14 mouse cellular contexts compared by ENCODE assay signal in the genomic region with DNA sequence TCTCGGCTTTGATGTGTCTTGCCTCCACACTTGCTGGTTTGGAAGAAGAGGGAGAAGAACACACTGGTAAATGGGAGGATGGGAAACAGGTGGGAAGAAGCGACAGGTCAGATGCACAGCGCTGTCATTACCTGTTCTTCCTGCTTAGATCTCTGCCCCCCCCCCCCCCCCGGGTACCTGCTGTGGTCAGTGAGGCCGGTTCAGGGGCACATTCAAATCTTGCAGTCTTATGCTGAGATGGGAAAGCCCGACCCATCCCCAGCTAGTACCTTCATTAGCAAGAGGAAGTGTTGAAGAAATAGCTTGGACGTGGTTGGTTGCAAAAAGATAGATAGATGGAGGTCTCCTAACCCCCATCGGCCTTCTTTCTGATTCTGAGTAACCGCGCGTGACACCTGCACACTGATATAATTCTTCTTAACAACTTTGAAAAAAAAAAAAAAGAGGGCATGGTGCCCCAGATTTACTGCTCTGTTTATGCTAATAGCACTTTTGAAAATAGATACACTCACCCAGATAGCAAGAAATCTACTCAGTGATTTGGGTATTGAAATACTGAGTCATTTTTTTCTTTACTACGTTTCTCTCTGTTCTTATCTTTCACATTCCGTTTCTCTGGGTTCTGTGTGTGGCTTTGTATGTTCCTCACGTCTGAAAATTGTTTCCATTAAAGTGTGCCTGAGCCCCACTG. TPM values are rescaled to one million over a fixed set of nuclear protein-coding genes. Genes with fewer than 3 reads are reported as not detected.
"Had no signal": no experiment of that assay in that cellular context is flagged by ENCODE, and none has a peak within 500 bp of the region (broad histone marks: within the 10 kb centered on the region; RNA-seq: fewer than 3 reads in every experiment).

No protein-coding gene starts in this region.

- ATAC-seq: liver, embryonic 12.5 days had no signal

- DNase-seq: kidney, adult 18-20 months; kidney, postnatal 14 days; lung, embryonic 14.5 days; lung, postnatal 14 days; midbrain, embryonic 14.5 days; spleen, adult 18-20 months; thymus, postnatal 4 days had no signal

- H3K27me3 ChIP-seq: kidney, embryonic 15.5 days; limb, embryonic 15.5 days had no signal

- H3K4me2 ChIP-seq: kidney, embryonic 15.5 days; limb, embryonic 15.5 days; liver, embryonic 12.5 days; lung, embryonic 14.5 days; neural tube, embryonic 15.5 days had no signal

- H3K36me3 ChIP-seq: kidney, embryonic 15.5 days; limb, embryonic 15.5 days; liver, embryonic 12.5 days; neural tube, embryonic 15.5 days had no signal

- H3K9ac ChIP-seq: kidney, embryonic 15.5 days; limb, embryonic 15.5 days; liver, embryonic 12.5 days; lung, embryonic 14.5 days; neural tube, embryonic 15.5 days had no signal

- H3K27ac ChIP-seq: kidney, embryonic 15.5 days; left cerebral cortex, adult 2 months; limb, embryonic 15.5 days; liver, embryonic 12.5 days; neural tube, embryonic 15.5 days; stomach, postnatal 0 days had no signal

- H3K9me3 ChIP-seq: kidney, embryonic 15.5 days; limb, embryonic 15.5 days; liver, embryonic 12.5 days; neural tube, embryonic 15.5 days had no signal

- H3K4me1 ChIP-seq: limb, embryonic 15.5 days; liver, embryonic 12.5 days; neural tube, embryonic 15.5 days had no signal

- H3K4me3 ChIP-seq: kidney, embryonic 15.5 days; left cerebral cortex, adult 2 months; limb, embryonic 15.5 days; liver, embryonic 12.5 days; myocyte; neural tube, embryonic 15.5 days had no signal

RNA-seq across cellular contexts. Expression of a gene that starts 31.0 kb away (rescaled TPM):
- polyA plus RNA-seq: myocyte had no signal
